Comparison of ENCODE assay signal across 8 mouse cellular contexts in the genomic region with DNA sequence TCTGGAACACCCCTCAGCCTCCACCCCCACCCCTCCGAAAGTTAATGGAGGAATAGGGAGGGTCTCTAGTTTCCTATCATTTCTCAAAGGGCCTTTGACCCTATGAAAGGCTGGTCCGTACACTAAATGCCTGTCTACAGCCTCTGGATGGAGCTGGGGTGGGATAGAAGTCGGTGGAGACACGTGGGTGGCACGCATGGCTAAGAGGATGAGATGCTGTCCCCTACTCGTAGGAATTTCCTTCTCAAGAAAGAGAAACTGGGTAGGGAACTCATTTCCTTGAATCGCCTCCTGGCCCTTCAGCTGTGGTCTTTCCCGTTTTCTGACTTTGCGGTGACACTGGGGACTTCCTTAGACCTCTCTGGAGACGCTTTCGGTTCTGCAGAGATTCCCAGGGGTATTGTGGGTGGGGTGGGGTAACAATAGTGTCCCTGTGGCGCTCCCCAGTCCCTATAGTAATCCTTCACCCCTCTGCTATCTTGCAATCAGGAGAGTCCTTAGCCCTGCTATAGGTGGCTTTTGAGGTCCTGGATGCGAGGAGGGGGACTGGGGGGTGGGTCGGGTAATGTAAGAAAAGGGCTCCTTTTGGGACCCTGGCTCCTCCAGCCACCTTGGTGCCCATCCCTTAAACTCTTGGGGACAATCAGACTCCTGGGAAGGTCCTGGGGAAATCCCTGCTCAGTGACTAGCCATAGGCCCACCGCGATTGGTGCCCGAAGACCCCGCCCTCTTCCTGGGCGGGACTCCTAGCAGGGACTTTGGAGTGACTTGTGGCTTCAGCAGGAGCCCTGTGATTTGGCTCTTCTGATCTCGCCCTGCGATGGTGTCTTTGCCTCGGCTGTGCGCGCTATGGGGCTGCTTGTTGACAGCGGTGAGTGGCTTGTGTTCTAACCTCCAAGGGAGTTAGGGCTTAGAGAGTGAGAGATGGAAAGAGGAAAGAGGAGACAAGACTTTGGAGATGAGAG. TPM values are rescaled to one million over a fixed set of nuclear protein-coding genes. Genes with fewer than 3 reads are reported as not detected.
DNase-seq lines count a peak whose midpoint lies in the region; ATAC-seq and TF ChIP-seq lines count a peak whose summit lies in the region.

Gene Cd40 (plus strand): TSS at position 740 of the 965 bp plus-strand sequence.

- H3K27ac ChIP-seq in layer of hippocampus, adult 2 months, result no peak within 1 kb of the TSS
- H3K27ac ChIP-seq in forebrain, embryonic 13.5 days, result no peak within 1 kb of the TSS

- H3K36me3 ChIP-seq in forebrain, embryonic 13.5 days (ENCODE audit: poor library complexity, severe bottlenecking), result no peaks in the 10 kb centered on the region
- no peaks in the 10 kb centered on the region for H3K36me3 ChIP-seq in megakaryocyte, embryonic 14.5 days (replicated peaks; ENCODE audit: low read length)

- 12% methylated on average over 25 of the region's 25 CpGs for WGBS in forebrain, embryonic 13.5 days

- no peak for TF ChIP-seq CTCF in layer of hippocampus, adult 2 months (conservative IDR thresholded peaks at IDR 0.05)

- peaks cover 28% of the 10 kb centered on the region for H3K27me3 ChIP-seq in forebrain, embryonic 13.5 days
- H3K27me3 ChIP-seq in megakaryocyte, embryonic 14.5 days (replicated peaks), result peaks cover 80% of the 10 kb centered on the region

- peak within 1 kb of the TSS; percentile 35 for H3K4me2 ChIP-seq in forebrain, embryonic 13.5 days

- H3K9me3 ChIP-seq in forebrain, embryonic 13.5 days (replicated peaks), result no peaks in the 10 kb centered on the region
- H3K9me3 ChIP-seq in megakaryocyte, embryonic 14.5 days, result peaks cover 19% of the 10 kb centered on the region

- intact Hi-C loops in heart, postnatal 36 days (cut with DNase I), result no loop called here

- H3K9ac ChIP-seq in forebrain, embryonic 13.5 days, result no peak within 1 kb of the TSS

- no peak for DNase-seq in layer of hippocampus, adult 2 months (ENCODE audit: low spot score in 2 of 2)
- no peak for DNase-seq in layer of hippocampus, adult 8-10 months (ENCODE audit: low spot score in 2 of 2)
- DNase-seq in heart, postnatal 36 days, result peak; percentile 79 to 81
- peak; percentile 84 to 88 for DNase-seq in kidney, postnatal 36 days
- peak; percentile 34 to 75 for DNase-seq in spleen, postnatal 10 days (ENCODE audit: low spot score in 2 of 2)
- no peak for DNase-seq in right cerebral cortex, postnatal 14 days

- no peak for ATAC-seq in forebrain, embryonic 13.5 days

- H3K4me1 ChIP-seq in forebrain, embryonic 13.5 days, result peaks cover 21% of the 10 kb centered on the region
- H3K4me1 ChIP-seq in megakaryocyte, embryonic 14.5 days, result peaks cover 14% of the 10 kb centered on the region

- H3K4me3 ChIP-seq in layer of hippocampus, adult 2 months, result peak within 1 kb of the TSS; percentile 40
- peak within 1 kb of the TSS; percentile 9 for H3K4me3 ChIP-seq in forebrain, embryonic 13.5 days
- H3K4me3 ChIP-seq in megakaryocyte, embryonic 14.5 days (replicated peaks), result peak within 1 kb of the TSS; percentile 72

RNA-seq across cellular contexts. Expression of gene Cd40, which starts in this region (rescaled TPM):
- under 1 TPM; 0.33 to 0.91 TPM for total RNA-seq in layer of hippocampus, adult 2 months (2021)
- 1 to 10 TPM in 1 of 4 experiments, under 1 TPM in 3; 0.22 to 1.0 (median 0.58) TPM for total RNA-seq in layer of hippocampus, adult 8-10 months (2022)
- 5.4 and 6.6 TPM in 2 replicates for polyA plus RNA-seq in forebrain, embryonic 13.5 days (2015; fragmentation: Nextera tagmentation; extraction: Ambion mirVana)
- total RNA-seq in heart, postnatal 36 days (2021), result 1 to 10 TPM; 1.7 to 3.2 TPM
- 0.12 TPM in 1 of 2 replicates, not detected in the other for polyA plus RNA-seq in megakaryocyte, embryonic 14.5 days (2012; ENCODE audit: insufficient read depth, low replicate concordance)

Comparison
In these comparisons a context has a peak if more than half of its experiments do, and no peak if none do; other contexts are left out.
1. DNase-seq: peak in heart, postnatal 36 days (2 of 2), kidney, postnatal 36 days (2 of 2) and spleen, postnatal 10 days (2 of 2); none in layer of hippocampus, adult 2 months (0 of 2), layer of hippocampus, adult 8-10 months (0 of 2) and right cerebral cortex, postnatal 14 days (single experiment).
2. H3K4me3 ChIP-seq: peak in every context shown above with its lines; median percentile 72 in megakaryocyte, embryonic 14.5 days; 40 in layer of hippocampus, adult 2 months; 9 in forebrain, embryonic 13.5 days.